Mouse (Mus musculus): ENCODE results near the gene Ank. TPM values are rescaled to one million over a fixed set of nuclear protein-coding genes. Genes with fewer than 3 reads are reported as not detected.
"Not testable (repeated sequence)": the region's sequence is repeated elsewhere in the genome, so short reads cannot be mapped to it uniquely, and the experiment has no call there.

The Ank gene
- polyA plus RNA-seq, 1 experiment from 2014 or later: 13.9 TPM

DNA sequence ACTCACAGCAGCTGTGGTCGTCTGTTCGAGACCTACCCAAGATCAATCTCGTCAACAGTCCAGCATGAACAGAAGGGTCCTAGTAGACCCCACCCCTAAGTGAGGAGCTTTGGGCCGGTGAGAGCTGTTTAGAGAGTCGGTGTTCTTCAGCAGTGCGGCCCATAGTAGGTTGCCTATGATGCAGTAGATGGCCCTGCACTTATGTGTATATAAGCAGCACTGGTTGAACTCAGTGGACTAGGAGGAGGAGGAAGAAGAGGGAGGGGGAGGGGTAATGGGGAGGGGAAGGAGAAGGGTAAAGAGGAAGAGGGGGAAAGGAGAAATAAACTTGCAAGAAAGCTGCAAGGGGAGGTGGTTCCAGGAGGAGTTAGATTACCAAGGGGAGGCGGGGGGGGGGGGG is 25.4 kb upstream of the Ank start:
- Histone ChIP-seq H3K27me3 (replicated peaks; ENCODE audit: control insufficient read depth, insufficient read depth, low read length) (no peaks in the 10 kb centered on the region), H3K27ac (ENCODE audit: low read depth, low read length) (no peak overlapping the region), H3K9ac (ENCODE audit: low read length) (no peak overlapping the region), H3K4me3 (ENCODE audit: low read depth, low read length) (no peak overlapping the region), H3K4me1 (ENCODE audit: control insufficient read depth, insufficient read depth, low read length) (no peaks in the 10 kb centered on the region), H3K9me3 (replicated peaks; ENCODE audit: control insufficient read depth, low read length) (no peaks in the 10 kb centered on the region), H3K36me3 (ENCODE audit: control insufficient read depth, insufficient read depth, low read length) (no peaks in the 10 kb centered on the region), H3K4me2 (ENCODE audit: low read length) (no peak overlapping the region)
- 91% methylated on average over 6 of the region's 7 CpGs for WGBS
- ATAC-seq (no peak), DNase-seq (ENCODE audit: low spot score) (no peak)

DNA sequence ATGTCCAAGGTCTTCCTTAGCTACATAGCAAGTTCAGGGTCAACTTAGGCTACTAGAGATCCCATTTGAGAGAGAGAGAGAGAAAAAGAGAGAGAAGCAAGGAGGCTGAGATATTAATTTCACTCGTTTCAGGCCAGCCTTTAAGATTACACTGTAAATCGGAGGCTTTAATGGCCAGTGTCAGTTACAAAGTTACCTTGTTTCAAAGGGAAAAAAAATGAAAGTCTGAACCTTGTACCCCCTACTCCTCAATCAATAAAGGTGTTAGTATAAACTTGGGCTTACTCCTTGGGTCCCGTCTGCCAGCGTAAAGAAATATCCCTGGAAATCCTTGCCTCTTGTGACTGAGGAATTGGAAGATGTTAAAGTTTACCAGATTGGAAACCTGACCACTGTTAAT is 24.9 kb upstream of the Ank start:
- H3K36me3 ChIP-seq (ENCODE audit: control insufficient read depth, insufficient read depth, low read length): no peaks in the 10 kb centered on the region

DNA sequence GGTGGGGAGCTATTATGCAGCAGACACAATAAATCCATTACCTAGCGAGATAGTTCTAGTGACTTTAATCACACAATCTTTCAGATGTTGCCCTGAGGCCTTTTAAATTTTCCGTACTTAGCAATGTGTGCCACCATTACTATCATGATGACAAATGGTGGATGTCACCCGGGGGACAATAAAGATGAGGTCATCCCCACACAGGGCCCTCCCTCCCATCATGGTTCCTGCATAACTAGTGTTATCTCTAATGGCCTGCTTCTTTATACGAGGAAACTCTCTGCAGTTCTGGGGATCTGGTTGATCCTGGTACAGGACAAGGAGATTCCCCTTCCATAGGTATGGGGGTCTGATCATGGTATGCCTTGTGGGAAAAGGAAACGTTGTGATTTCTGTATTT is 24.5 kb upstream of the Ank start:
- Histone ChIP-seq H3K9me3 (replicated peaks; ENCODE audit: control insufficient read depth, low read length) (no peaks in the 10 kb centered on the region), H3K4me2 (ENCODE audit: low read length) (no peak overlapping the region), H3K4me1 (ENCODE audit: control insufficient read depth, insufficient read depth, low read length) (no peaks in the 10 kb centered on the region), H3K27ac (ENCODE audit: low read depth, low read length) (no peak overlapping the region), H3K4me3 (ENCODE audit: low read depth, low read length) (no peak overlapping the region), H3K36me3 (ENCODE audit: control insufficient read depth, insufficient read depth, low read length) (no peaks in the 10 kb centered on the region), H3K9ac (ENCODE audit: low read length) (no peak overlapping the region), H3K27me3 (replicated peaks; ENCODE audit: control insufficient read depth, insufficient read depth, low read length) (no peaks in the 10 kb centered on the region)
- ATAC-seq: no peak
- no peak for DNase-seq (ENCODE audit: low spot score)
- WGBS: 83% methylated on average over 5 of the region's 5 CpGs

More for the DNA sequence above, 24.9 kb upstream of the Ank start:
- H3K27me3 ChIP-seq (replicated peaks; ENCODE audit: control insufficient read depth, insufficient read depth, low read length): no peaks in the 10 kb centered on the region
- 91% methylated on average over 4 of the region's 4 CpGs for WGBS
- no peak overlapping the region for H3K4me2 ChIP-seq (ENCODE audit: low read length)
- ATAC-seq (no peak), DNase-seq (ENCODE audit: low spot score) (no peak)
- H3K27ac ChIP-seq (ENCODE audit: low read depth, low read length): no peak overlapping the region
- no peak overlapping the region for H3K4me3 ChIP-seq (ENCODE audit: low read depth, low read length)
- H3K4me1 ChIP-seq (ENCODE audit: control insufficient read depth, insufficient read depth, low read length): no peaks in the 10 kb centered on the region
- H3K9ac ChIP-seq (ENCODE audit: low read length): no peak overlapping the region
- H3K9me3 ChIP-seq (replicated peaks; ENCODE audit: control insufficient read depth, low read length): no peaks in the 10 kb centered on the region

DNA sequence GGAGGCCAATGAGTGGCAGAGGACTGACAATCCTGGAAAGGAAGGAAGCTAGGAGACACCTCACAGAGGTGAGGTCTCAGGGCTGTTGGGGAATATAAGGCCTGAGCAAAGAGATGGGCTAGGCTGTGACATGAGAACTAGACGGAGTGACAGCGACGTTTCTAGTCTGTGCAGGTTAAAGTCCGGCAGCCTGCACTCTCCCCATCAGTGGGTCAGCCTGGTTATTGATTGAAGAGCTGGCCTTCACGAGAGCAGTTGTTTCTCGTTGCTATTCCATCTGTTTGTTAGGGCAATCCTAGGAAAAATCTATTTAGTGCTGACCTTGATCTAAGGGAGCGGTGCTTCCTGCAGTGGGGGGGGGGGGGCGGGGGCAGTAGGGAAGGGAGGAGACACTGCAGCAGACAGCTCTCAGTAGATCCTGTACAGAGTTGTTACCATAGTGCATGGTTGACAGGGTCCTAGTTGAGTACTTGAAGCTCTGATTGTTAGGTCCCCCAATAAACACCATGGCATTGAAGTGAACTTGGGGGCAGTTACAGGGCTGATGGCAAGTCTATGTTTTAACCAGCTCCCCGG is 21.6 kb upstream of the Ank start:
- Histone ChIP-seq H3K9me3 (replicated peaks; ENCODE audit: control insufficient read depth, low read length) (no peaks in the 10 kb centered on the region), H3K9ac (ENCODE audit: low read length) (no peak overlapping the region), H3K27ac (ENCODE audit: low read depth, low read length) (no peak overlapping the region), H3K4me2 (ENCODE audit: low read length) (no peak overlapping the region), H3K4me3 (ENCODE audit: low read depth, low read length) (no peak overlapping the region), H3K36me3 (ENCODE audit: control insufficient read depth, insufficient read depth, low read length) (no peaks in the 10 kb centered on the region), H3K4me1 (ENCODE audit: control insufficient read depth, insufficient read depth, low read length) (no peaks in the 10 kb centered on the region), H3K27me3 (replicated peaks; ENCODE audit: control insufficient read depth, insufficient read depth, low read length) (no peaks in the 10 kb centered on the region)
- 93% methylated on average over 9 of the region's 9 CpGs for WGBS
- DNase-seq (ENCODE audit: low spot score) (no peak), ATAC-seq (no peak)

DNA sequence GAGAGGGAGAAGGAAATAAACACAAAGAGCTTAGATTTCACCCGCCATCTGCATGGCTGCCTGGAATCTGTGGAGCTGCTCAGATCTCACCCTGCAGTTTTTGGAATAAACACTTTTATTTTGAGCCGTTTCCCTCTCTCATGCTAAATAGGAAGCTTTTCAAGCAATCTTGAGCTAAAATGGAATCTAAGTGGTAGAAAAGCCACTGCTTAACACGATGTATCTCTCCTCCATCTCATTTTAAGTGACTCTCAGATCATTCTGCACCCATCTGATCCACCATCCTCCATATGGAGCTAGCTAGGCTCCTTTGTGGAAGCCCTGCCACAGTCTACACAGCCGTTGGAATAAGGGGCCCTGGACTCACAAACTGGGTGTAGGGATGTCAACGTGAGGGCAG is 15.8 kb upstream of the Ank start:
- WGBS: 78% methylated on average over 5 of the region's 5 CpGs
- Histone ChIP-seq H3K4me3 (ENCODE audit: low read depth, low read length) (no peak overlapping the region), H3K4me2 (ENCODE audit: low read length) (no peak overlapping the region), H3K36me3 (ENCODE audit: control insufficient read depth, insufficient read depth, low read length) (no peaks in the 10 kb centered on the region), H3K9me3 (replicated peaks; ENCODE audit: control insufficient read depth, low read length) (no peaks in the 10 kb centered on the region), H3K27ac (ENCODE audit: low read depth, low read length) (no peak overlapping the region), H3K9ac (ENCODE audit: low read length) (no peak overlapping the region), H3K4me1 (ENCODE audit: control insufficient read depth, insufficient read depth, low read length) (no peaks in the 10 kb centered on the region), H3K27me3 (replicated peaks; ENCODE audit: control insufficient read depth, insufficient read depth, low read length) (no peaks in the 10 kb centered on the region)
- ATAC-seq (no peak), DNase-seq (ENCODE audit: low spot score) (no peak)

DNA sequence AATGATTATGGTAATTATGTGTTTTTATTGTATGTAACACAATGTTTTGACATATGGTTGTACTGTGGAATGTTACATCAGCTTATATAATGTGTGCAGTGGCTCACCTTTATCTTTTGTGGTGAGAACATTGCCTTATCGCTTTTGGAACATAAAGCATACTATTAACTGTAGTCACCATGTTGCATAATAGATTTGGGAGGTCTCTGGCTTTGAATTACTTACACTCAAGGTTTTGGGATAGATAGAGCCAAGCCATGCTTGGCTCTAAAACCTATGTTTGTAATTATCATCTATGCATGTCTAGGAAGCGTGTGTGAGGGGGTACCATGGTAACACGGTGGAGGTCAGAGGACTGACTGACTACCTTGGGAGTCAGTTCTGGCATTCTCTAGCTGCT is 14.7 kb upstream of the Ank start:
- Histone ChIP-seq H3K27me3 (replicated peaks; ENCODE audit: control insufficient read depth, insufficient read depth, low read length) (no peaks in the 10 kb centered on the region), H3K4me1 (ENCODE audit: control insufficient read depth, insufficient read depth, low read length) (no peaks in the 10 kb centered on the region), H3K36me3 (ENCODE audit: control insufficient read depth, insufficient read depth, low read length) (no peaks in the 10 kb centered on the region), H3K27ac (ENCODE audit: low read depth, low read length) (no peak overlapping the region), H3K4me2 (ENCODE audit: low read length) (no peak overlapping the region), H3K9me3 (replicated peaks; ENCODE audit: control insufficient read depth, low read length) (no peaks in the 10 kb centered on the region), H3K9ac (ENCODE audit: low read length) (no peak overlapping the region), H3K4me3 (ENCODE audit: low read depth, low read length) (no peak overlapping the region)
- DNase-seq (ENCODE audit: low spot score) (no peak), ATAC-seq (no peak)
- 81% methylated on average over 3 of the region's 3 CpGs for WGBS

DNA sequence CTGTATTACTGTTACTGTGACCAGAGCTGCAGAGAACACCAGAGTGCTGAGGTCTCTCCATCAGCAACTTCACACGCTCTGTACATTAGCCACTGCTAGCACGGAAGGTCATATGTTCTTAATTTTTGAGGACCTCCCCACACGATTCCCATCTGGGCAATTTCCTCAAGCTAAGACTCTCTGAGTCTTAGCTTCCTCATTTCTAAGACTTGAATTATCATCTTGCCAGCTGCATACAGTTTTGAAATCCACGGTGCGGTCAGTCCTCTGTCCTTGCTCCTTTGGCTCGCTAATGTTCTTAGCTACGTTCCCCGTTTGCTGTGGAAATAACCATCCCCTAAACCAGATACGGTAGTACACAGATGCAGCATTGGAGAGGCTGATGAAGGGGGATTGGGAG is 14.0 kb upstream of the Ank start:
- Histone ChIP-seq H3K27me3 (replicated peaks; ENCODE audit: control insufficient read depth, insufficient read depth, low read length) (no peaks in the 10 kb centered on the region), H3K36me3 (ENCODE audit: control insufficient read depth, insufficient read depth, low read length) (no peaks in the 10 kb centered on the region), H3K9me3 (replicated peaks; ENCODE audit: control insufficient read depth, low read length) (no peaks in the 10 kb centered on the region), H3K27ac (ENCODE audit: low read depth, low read length) (no peak overlapping the region), H3K4me3 (ENCODE audit: low read depth, low read length) (no peak overlapping the region), H3K9ac (ENCODE audit: low read length) (no peak overlapping the region), H3K4me2 (ENCODE audit: low read length) (no peak overlapping the region), H3K4me1 (ENCODE audit: control insufficient read depth, insufficient read depth, low read length) (no peaks in the 10 kb centered on the region)
- no peak for ATAC-seq
- 93% methylated on average over 9 of the region's 9 CpGs for WGBS
- no peak for DNase-seq (ENCODE audit: low spot score)

DNA sequence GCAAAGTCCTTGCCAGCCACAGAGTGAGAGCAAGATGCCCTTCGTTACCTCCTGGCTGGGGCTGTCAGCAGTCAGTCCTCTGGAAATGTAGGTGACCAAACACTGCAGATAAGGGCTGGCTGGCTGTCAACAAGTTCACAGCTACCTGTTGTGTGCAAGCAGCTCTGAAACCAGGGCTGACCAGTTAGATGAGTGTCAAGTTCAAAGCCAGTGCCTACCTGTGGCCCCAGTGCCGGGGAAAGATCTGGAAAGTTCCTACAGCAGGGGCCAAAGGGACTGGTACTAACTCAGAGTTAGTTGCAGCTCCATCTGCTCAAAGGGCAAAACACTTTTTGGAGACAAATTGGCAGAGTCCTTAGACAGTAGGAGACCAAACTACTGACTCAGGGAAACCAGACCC is 9.5 kb upstream of the Ank start:
- no peak for ATAC-seq

DNA sequence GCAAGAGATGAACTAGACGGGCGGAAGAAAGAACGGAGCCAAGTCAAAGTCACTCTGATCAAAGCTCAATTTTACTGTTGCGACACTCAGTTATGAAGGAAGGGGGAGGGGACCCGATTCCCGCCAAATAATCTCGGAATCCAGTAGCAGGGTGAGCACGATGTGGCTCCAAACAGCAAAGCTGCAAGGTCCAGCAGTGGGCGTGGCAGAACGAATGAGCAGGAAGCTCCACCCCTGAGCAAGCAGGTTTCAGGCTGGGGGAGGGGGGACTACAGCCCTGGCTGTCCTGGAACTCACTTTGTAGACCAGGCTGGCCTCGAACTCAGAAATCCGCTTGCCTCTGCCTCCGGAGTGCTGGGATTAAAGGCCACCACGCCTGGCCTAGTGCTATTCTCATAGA is 6.7 kb upstream of the Ank start:
- H3K9ac ChIP-seq (ENCODE audit: low read length); H3K27me3 ChIP-seq (replicated peaks; ENCODE audit: control insufficient read depth, insufficient read depth, low read length): not testable (repeated sequence)
- WGBS: 62% methylated on average over 14 of the region's 14 CpGs

More for the DNA sequence above, 9.5 kb upstream of the Ank start:
- Histone ChIP-seq H3K27me3 (replicated peaks; ENCODE audit: control insufficient read depth, insufficient read depth, low read length) (no peaks in the 10 kb centered on the region), H3K4me3 (ENCODE audit: low read depth, low read length) (no peak overlapping the region), H3K9me3 (replicated peaks; ENCODE audit: control insufficient read depth, low read length) (no peaks in the 10 kb centered on the region), H3K4me1 (ENCODE audit: control insufficient read depth, insufficient read depth, low read length) (peaks cover 14% of the 10 kb centered on the region), H3K36me3 (ENCODE audit: control insufficient read depth, insufficient read depth, low read length) (no peaks in the 10 kb centered on the region), H3K9ac (ENCODE audit: low read length) (no peak overlapping the region), H3K4me2 (ENCODE audit: low read length) (no peak overlapping the region), H3K27ac (ENCODE audit: low read depth, low read length) (no peak overlapping the region)
- DNase-seq (ENCODE audit: low spot score): no peak
- WGBS: 92% methylated on average over 2 of the region's 2 CpGs

More for the DNA sequence above, 6.7 kb upstream of the Ank start:
- ATAC-seq; H3K4me2 ChIP-seq (ENCODE audit: low read length); H3K36me3 ChIP-seq (ENCODE audit: control insufficient read depth, insufficient read depth, low read length); H3K9me3 ChIP-seq (replicated peaks; ENCODE audit: control insufficient read depth, low read length); DNase-seq (ENCODE audit: low spot score); H3K4me3 ChIP-seq (ENCODE audit: low read depth, low read length); H3K27ac ChIP-seq (ENCODE audit: low read depth, low read length): not testable (repeated sequence)
- peaks cover 19% of the 10 kb centered on the region for H3K4me1 ChIP-seq (ENCODE audit: control insufficient read depth, insufficient read depth, low read length)

Measured in forebrain, embryonic 14.5 days (tissue).